Mouse (Mus musculus) E14TG2a.4 (cell line): ENCODE measurements around the gene Gdap1l1.

Experiments used
- CTCF ChIP-seq: conservative IDR thresholded peaks from 2 replicates; pipeline ENCODE4 v1.5.1; 2014; ENCODE audit warnings: low read length
- NANOG ChIP-seq: IDR thresholded peaks from 2 replicates; pipeline ENCODE4 v1.6.1; 2014; ENCODE audit warnings: borderline replicate concordance, low read length, mixed read lengths

DNA sequence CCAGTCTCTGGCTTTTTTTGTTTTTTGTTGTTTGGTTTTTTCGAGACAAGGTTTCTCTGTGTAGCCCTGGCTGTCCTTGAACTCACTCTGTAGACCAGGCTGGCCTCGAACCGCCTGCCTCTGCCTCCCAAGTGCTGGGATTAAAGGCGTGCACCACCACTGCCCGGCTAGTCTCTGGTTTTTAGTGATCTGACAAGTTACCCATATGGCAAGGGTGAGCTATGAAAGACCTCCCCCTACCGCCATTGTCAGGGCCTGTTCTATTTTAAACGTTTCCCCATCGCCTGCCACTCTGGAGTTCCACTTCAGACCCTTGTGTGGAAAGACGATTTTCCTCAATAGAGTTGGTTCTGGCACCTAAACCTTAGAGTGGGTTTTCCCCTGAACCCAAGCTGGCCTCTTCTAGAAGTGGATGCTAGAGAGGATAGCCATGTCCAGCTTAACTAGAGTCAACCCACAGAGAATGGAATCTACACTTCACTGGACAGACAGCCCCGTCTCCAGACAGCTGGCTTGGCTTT, 17.9 kb upstream of the Gdap1l1 start:
- TF ChIP-seq CTCF (no peak), NANOG (no peak)
